Mouse (Mus musculus) urinary bladder, adult 2 months (tissue): ENCODE data around the gene Klf13. TPM values are rescaled to one million over a fixed set of nuclear protein-coding genes. Genes with fewer than 3 reads are reported as not detected.

Source experiments
- DNase-seq: peaks from one replicate; pipeline ENCODE4 v3.0.0; 2022; ENCODE audit warnings: low spot score
- polyA plus RNA-seq: library from polyadenylated mRNA; depleted of rRNA; stranded (reverse); fragments of >200 nt; gene quantifications from 2 replicates; pipeline ENCODE4 v1.2.3, GENCODE M21; 2012

Gene Klf13
- polyA plus RNA-seq, 1 experiment: 13.0 TPM

- DNase-seq: no peak
Observed at GRCm38 (mm10) chr7:63949176-63949575, 10.5 kb upstream of the Klf13 start.

- DNase-seq: no peak
Observed at GRCm38 (mm10) chr7:63947514-63948487, 9.1 kb upstream of the Klf13 start.

- no peak for DNase-seq
Observed at GRCm38 (mm10) chr7:63943946-63944345, 5.2 kb upstream of the Klf13 start.

GRCm38 (mm10) chr7:63941501-63941900 is 2.8 kb upstream of the Klf13 start:
- DNase-seq: no peak

- DNase-seq: no peak
Observed at GRCm38 (mm10) chr7:63941050-63941449, 2.3 kb upstream of the Klf13 start.

- DNase-seq: no peak
Observed at GRCm38 (mm10) chr7:63940321-63940720, 1.6 kb upstream of the Klf13 start.

- DNase-seq: peak; percentile 75
Observed at GRCm38 (mm10) chr7:63939397-63939951, 759 bp upstream of the Klf13 start.

- no peak for DNase-seq
Observed at GRCm38 (mm10) chr7:63938066-63938913, 425 bp downstream of the Klf13 start.

GRCm38 (mm10) chr7:63937236-63938065 is 1.3 kb downstream of the Klf13 start:
- peak; percentile 89 for DNase-seq

GRCm38 (mm10) chr7:63936986-63937235 is 1.8 kb downstream of the Klf13 start:
- no peak for DNase-seq

- DNase-seq: peak; percentile 58
Observed at GRCm38 (mm10) chr7:63936188-63936985, 2.3 kb downstream of the Klf13 start.

- no peak for DNase-seq
Observed at GRCm38 (mm10) chr7:63935809-63936187, 2.9 kb downstream of the Klf13 start.

- DNase-seq: no peak
Observed at GRCm38 (mm10) chr7:63934530-63934929, 4.2 kb downstream of the Klf13 start.

GRCm38 (mm10) chr7:63933905-63934304 is 4.8 kb downstream of the Klf13 start:
- no peak for DNase-seq

- DNase-seq: no peak
Observed at GRCm38 (mm10) chr7:63932461-63932860, 6.3 kb downstream of the Klf13 start.

GRCm38 (mm10) chr7:63930766-63931165 is 7.9 kb downstream of the Klf13 start:
- DNase-seq: no peak

- no peak for DNase-seq
Observed at GRCm38 (mm10) chr7:63930132-63930531, 8.6 kb downstream of the Klf13 start.

- DNase-seq: no peak
Observed at GRCm38 (mm10) chr7:63929080-63929479, 9.6 kb downstream of the Klf13 start.

GRCm38 (mm10) chr7:63927121-63927520 is 11.6 kb downstream of the Klf13 start:
- DNase-seq: no peak

- DNase-seq: no peak
Observed at GRCm38 (mm10) chr7:63926492-63926891, 12.2 kb downstream of the Klf13 start.
